Mouse (Mus musculus): ENCODE data around the gene Wnt2b. TPM values are rescaled to one million over a fixed set of nuclear protein-coding genes. Genes with fewer than 3 reads are reported as not detected.

The Wnt2b gene
- polyA plus RNA-seq (2012; rRNA removed) = 23.3 and 30.6 TPM in 2 replicates

DNA sequence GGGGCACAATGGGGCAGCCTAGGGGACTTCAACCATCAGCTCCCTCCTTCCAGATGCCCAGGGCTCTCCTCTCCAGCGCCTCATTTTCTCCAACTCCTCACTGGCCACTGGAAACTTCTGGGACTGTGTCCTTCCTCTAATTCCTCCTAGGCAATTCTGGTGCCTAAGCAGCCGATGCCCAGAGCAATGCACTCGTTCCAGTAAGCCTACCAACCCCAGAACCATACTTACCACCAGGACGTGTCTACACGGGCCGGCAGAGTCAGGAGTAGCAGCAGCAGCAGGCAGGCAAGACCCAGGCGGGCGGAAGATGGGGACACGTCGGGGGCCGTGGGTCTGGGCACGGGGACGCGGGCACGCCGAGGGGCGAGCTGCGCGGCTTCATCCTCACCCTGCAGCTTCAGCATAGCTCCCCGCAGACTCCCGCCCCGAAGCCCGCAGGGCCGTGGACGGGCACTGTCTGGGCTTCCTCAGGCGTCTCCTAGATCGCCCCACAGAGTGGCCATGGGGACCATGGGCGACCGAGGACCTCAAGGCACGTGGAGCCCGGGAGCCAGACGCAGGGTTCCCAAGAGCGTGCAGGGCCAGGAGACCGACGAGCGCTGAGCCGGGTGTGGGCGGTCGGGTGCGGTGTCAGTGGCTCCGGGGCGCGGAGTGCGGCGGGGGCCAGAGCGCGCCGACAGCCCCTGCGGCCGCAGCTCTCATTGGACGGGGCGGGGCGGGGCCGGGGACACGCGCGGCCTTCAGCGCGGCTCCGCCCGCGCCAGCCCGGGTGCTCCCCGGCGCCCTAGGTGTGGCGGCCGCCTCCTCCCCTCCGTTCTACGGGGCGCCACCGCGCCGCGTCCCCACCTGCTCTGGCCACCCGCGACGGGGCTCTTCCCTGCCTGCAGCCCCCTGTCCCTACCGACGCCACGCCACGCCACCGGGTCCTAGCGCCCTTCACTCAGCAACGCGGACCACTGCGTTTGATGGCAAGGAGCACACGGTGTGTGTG lies at the start of gene Wnt2b:
Gene Wnt2b, minus strand, starts transcription at position 856 of the 994 bp plus-strand sequence.

Other genes with a start within 250 kb of the Wnt2b start
- gene Ppm1j, start 180.9 kb downstream of the Wnt2b start, polyA plus RNA-seq (2012; rRNA removed) = 6.4 and 7.1 TPM in 2 replicates
- 0.19 and 0.22 TPM in 2 replicates for gene Fam19a3, start 180.1 kb downstream of the Wnt2b start, polyA plus RNA-seq (2012; rRNA removed)
- 119 and 139 TPM in 2 replicates for gene Rhoc, start 173.5 kb downstream of the Wnt2b start, polyA plus RNA-seq (2012; rRNA removed)
- 29.3 and 37.5 TPM in 2 replicates for gene Mov10, start 143.4 kb downstream of the Wnt2b start, polyA plus RNA-seq (2012; rRNA removed)
- 4.7 and 5.4 TPM in 2 replicates for gene St7l, start 97.9 kb downstream of the Wnt2b start, polyA plus RNA-seq (2012; rRNA removed)
- 11.1 and 14.4 TPM in 2 replicates for gene Capza1, start 97.4 kb downstream of the Wnt2b start, polyA plus RNA-seq (2012; rRNA removed)
- 3.8 and 4.4 TPM in 2 replicates for gene Cttnbp2nl, start 91.2 kb upstream of the Wnt2b start, polyA plus RNA-seq (2012; rRNA removed)
- not detected in 2 replicates for gene 4930564D02Rik, start 104.9 kb upstream of the Wnt2b start, polyA plus RNA-seq (2012; rRNA removed)